Mouse (Mus musculus): ENCODE measurements around the gene Smad5. TPM values are rescaled to one million over a fixed set of nuclear protein-coding genes. Genes with fewer than 3 reads are reported as not detected.

Gene Smad5
- polyA plus RNA-seq, 1 experiment: 11.5 TPM

- Histone ChIP-seq H3K4me1 (ENCODE audit: control insufficient read depth, insufficient read depth, low read length) (no peaks in the 10 kb centered on the region), H3K27ac (ENCODE audit: insufficient read depth, low read depth, low read length) (no peak overlapping the region), H3K4me3 (ENCODE audit: insufficient read depth, low read length) (no peak overlapping the region)
- TF ChIP-seq POLR2A (IDR thresholded peaks at IDR 0.05; ENCODE audit: borderline replicate concordance, low read depth, low read length) (no peak), CTCF (IDR thresholded peaks at IDR 0.05; ENCODE audit: low read depth, low read length) (no peak)
Measured at GRCm38 (mm10) chr13:56726551-56726950, 23.7 kb downstream of the Smad5 start.

GRCm38 (mm10) chr13:56729046-56729445 is 26.2 kb downstream of the Smad5 start:
- TF ChIP-seq CTCF (IDR thresholded peaks at IDR 0.05; ENCODE audit: low read depth, low read length) (no peak), POLR2A (IDR thresholded peaks at IDR 0.05; ENCODE audit: borderline replicate concordance, low read depth, low read length) (no peak)
- H3K4me3 ChIP-seq (ENCODE audit: insufficient read depth, low read length): no peak overlapping the region
- no peaks in the 10 kb centered on the region for H3K4me1 ChIP-seq (ENCODE audit: control insufficient read depth, insufficient read depth, low read length)
- H3K27ac ChIP-seq (ENCODE audit: insufficient read depth, low read depth, low read length): no peak overlapping the region

GRCm38 (mm10) chr13:56734617-56735016 is 31.8 kb downstream of the Smad5 start:
- Histone ChIP-seq H3K4me1 (ENCODE audit: control insufficient read depth, insufficient read depth, low read length) (no peaks in the 10 kb centered on the region), H3K27ac (ENCODE audit: insufficient read depth, low read depth, low read length) (no peak overlapping the region), H3K4me3 (ENCODE audit: insufficient read depth, low read length) (no peak overlapping the region)
- TF ChIP-seq CTCF (IDR thresholded peaks at IDR 0.05; ENCODE audit: low read depth, low read length) (no peak), POLR2A (IDR thresholded peaks at IDR 0.05; ENCODE audit: borderline replicate concordance, low read depth, low read length) (no peak)

- H3K4me1 ChIP-seq (ENCODE audit: control insufficient read depth, insufficient read depth, low read length): no peaks in the 10 kb centered on the region
- no peak overlapping the region for H3K4me3 ChIP-seq (ENCODE audit: insufficient read depth, low read length)
- TF ChIP-seq POLR2A (IDR thresholded peaks at IDR 0.05; ENCODE audit: borderline replicate concordance, low read depth, low read length): no peak
- no peak for TF ChIP-seq CTCF (IDR thresholded peaks at IDR 0.05; ENCODE audit: low read depth, low read length)
- H3K27ac ChIP-seq (ENCODE audit: insufficient read depth, low read depth, low read length): no peak overlapping the region
Measured at GRCm38 (mm10) chr13:56735212-56735875, 32.5 kb downstream of the Smad5 start.

GRCm38 (mm10) chr13:56739556-56739955 is 36.7 kb downstream of the Smad5 start:
- TF ChIP-seq POLR2A (IDR thresholded peaks at IDR 0.05; ENCODE audit: borderline replicate concordance, low read depth, low read length) (no peak), CTCF (IDR thresholded peaks at IDR 0.05; ENCODE audit: low read depth, low read length) (no peak)
- H3K4me1 ChIP-seq (ENCODE audit: control insufficient read depth, insufficient read depth, low read length): no peaks in the 10 kb centered on the region
- H3K4me3 ChIP-seq (ENCODE audit: insufficient read depth, low read length): no peak overlapping the region
- H3K27ac ChIP-seq (ENCODE audit: insufficient read depth, low read depth, low read length): no peak overlapping the region

GRCm38 (mm10) chr13:56740496-56740895 is 37.7 kb downstream of the Smad5 start:
- Histone ChIP-seq H3K4me1 (ENCODE audit: control insufficient read depth, insufficient read depth, low read length) (no peaks in the 10 kb centered on the region), H3K4me3 (ENCODE audit: insufficient read depth, low read length) (no peak overlapping the region), H3K27ac (ENCODE audit: insufficient read depth, low read depth, low read length) (no peak overlapping the region)
- TF ChIP-seq CTCF (IDR thresholded peaks at IDR 0.05; ENCODE audit: low read depth, low read length) (no peak), POLR2A (IDR thresholded peaks at IDR 0.05; ENCODE audit: borderline replicate concordance, low read depth, low read length) (no peak)

- no peak overlapping the region for H3K4me3 ChIP-seq (ENCODE audit: insufficient read depth, low read length)
- no peak overlapping the region for H3K27ac ChIP-seq (ENCODE audit: insufficient read depth, low read depth, low read length)
- TF ChIP-seq CTCF (IDR thresholded peaks at IDR 0.05; ENCODE audit: low read depth, low read length) (no peak), POLR2A (IDR thresholded peaks at IDR 0.05; ENCODE audit: borderline replicate concordance, low read depth, low read length) (no peak)
Measured at GRCm38 (mm10) chr13:56741691-56742090, 38.9 kb downstream of the Smad5 start.

GRCm38 (mm10) chr13:56742325-56742901 is 39.6 kb downstream of the Smad5 start:
- TF ChIP-seq POLR2A (IDR thresholded peaks at IDR 0.05; ENCODE audit: borderline replicate concordance, low read depth, low read length): no peak
- TF ChIP-seq CTCF (IDR thresholded peaks at IDR 0.05; ENCODE audit: low read depth, low read length): no peak
- Histone ChIP-seq H3K4me1 (ENCODE audit: control insufficient read depth, insufficient read depth, low read length) (no peaks in the 10 kb centered on the region), H3K4me3 (ENCODE audit: insufficient read depth, low read length) (no peak overlapping the region), H3K27ac (ENCODE audit: insufficient read depth, low read depth, low read length) (no peak overlapping the region)

More at GRCm38 (mm10) chr13:56741691-56742090, 38.9 kb downstream of the Smad5 start:
- H3K4me1 ChIP-seq (ENCODE audit: control insufficient read depth, insufficient read depth, low read length): no peaks in the 10 kb centered on the region

- TF ChIP-seq POLR2A (IDR thresholded peaks at IDR 0.05; ENCODE audit: borderline replicate concordance, low read depth, low read length) (no peak), CTCF (IDR thresholded peaks at IDR 0.05; ENCODE audit: low read depth, low read length) (no peak)
- Histone ChIP-seq H3K27ac (ENCODE audit: insufficient read depth, low read depth, low read length) (no peak overlapping the region), H3K4me1 (ENCODE audit: control insufficient read depth, insufficient read depth, low read length) (no peaks in the 10 kb centered on the region), H3K4me3 (ENCODE audit: insufficient read depth, low read length) (no peak overlapping the region)
Measured at GRCm38 (mm10) chr13:56746739-56747532, 44.1 kb downstream of the Smad5 start.

- Histone ChIP-seq H3K4me1 (ENCODE audit: control insufficient read depth, insufficient read depth, low read length) (no peaks in the 10 kb centered on the region), H3K4me3 (ENCODE audit: insufficient read depth, low read length) (no peak overlapping the region), H3K27ac (ENCODE audit: insufficient read depth, low read depth, low read length) (no peak overlapping the region)
- TF ChIP-seq CTCF (IDR thresholded peaks at IDR 0.05; ENCODE audit: low read depth, low read length) (no peak), POLR2A (IDR thresholded peaks at IDR 0.05; ENCODE audit: borderline replicate concordance, low read depth, low read length) (no peak)
Measured at GRCm38 (mm10) chr13:56747554-56747953, 44.7 kb downstream of the Smad5 start.

Measured in bone marrow macrophage, adult 2 months (primary cell).